Mouse (Mus musculus) spleen, embryonic (tissue): Measurements from ENCODE around the gene Pgm2.

Source experiments
- CTCF ChIA-PET: fragments of 350-600 bp; sonication (Branson Sonifier 250); formaldehyde crosslinking; loops from one replicate; lab custom pipeline; 2022; lab: Charles Lee

The Pgm2 gene

GRCm38 (mm10) chr5:64074455-64074854 is 18.3 kb upstream of the Pgm2 start:
- CTCF ChIA-PET = no interaction called here

GRCm38 (mm10) chr5:64075506-64075905 is 17.2 kb upstream of the Pgm2 start:
- CTCF ChIA-PET = interaction anchor here (0.7 to 0.8 kb wide), 2 partner anchors 143 to 214 kb away, joined by 3 to 4 read pairs; no protein-coding TSS in a partner anchor

DNA sequence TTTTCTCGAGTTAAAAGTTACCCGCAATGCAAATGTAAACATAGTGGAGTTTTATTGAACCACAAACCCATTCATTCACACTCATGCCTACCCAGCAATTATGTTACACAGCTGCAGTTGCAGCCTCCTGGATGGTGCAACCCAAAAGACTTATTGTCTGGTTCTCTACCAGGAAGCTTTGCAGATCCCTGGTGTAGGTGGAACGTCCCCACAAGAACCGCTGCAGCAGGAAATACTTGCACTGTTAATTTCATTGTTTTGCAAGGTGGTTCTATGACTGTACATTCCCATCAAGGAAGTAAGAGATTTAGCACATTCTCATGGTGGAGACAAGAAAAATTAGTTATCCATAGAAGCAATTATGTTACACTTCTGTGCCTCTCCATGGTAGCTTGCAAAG is 15.4 kb upstream of the Pgm2 start:
- CTCF ChIA-PET = no interaction called here

DNA sequence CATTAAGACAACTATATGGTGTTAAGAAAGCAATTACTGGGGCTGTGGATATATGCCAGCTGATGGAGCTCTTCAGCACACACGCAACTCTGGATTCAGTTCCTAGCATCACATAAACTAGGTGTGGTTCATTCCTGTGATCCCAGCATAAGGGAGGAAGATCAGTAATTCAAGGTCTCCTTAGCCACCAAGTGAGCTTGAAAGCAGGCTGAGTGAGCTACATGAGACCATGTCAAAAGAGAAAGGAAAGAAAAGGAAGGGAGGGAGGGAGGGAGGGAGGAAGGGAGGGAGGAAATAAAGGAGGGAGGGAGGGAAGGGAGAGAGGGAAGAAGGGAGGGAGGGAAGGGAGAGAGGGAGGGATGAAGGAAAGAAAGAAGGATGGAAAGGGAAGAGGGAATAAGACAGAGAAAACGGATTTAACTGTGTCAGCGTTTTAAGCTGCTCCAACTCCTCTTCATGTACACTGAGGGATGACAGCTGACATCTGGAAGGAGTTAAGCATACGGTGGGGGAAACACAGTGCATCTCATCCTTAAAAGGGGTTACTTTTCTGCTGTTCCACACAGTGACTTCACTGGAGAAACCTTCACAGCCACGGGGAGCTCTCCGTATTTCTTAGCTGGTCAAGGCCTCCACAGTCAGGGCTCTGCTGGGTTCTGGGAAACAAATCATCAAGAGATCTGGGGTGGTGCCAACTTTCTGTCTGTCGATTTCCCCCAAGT is 13.8 kb upstream of the Pgm2 start:
- CTCF ChIA-PET = interaction anchor here (0.6 kb wide), 1 partner anchor 16 kb away, joined by 6 read pairs; no protein-coding TSS in a partner anchor

GRCm38 (mm10) chr5:64079462-64079817 is 13.3 kb upstream of the Pgm2 start:
- CTCF ChIA-PET = no interaction called here

GRCm38 (mm10) chr5:64083447-64084359 is 9.0 kb upstream of the Pgm2 start:
- CTCF ChIA-PET = no interaction called here

DNA sequence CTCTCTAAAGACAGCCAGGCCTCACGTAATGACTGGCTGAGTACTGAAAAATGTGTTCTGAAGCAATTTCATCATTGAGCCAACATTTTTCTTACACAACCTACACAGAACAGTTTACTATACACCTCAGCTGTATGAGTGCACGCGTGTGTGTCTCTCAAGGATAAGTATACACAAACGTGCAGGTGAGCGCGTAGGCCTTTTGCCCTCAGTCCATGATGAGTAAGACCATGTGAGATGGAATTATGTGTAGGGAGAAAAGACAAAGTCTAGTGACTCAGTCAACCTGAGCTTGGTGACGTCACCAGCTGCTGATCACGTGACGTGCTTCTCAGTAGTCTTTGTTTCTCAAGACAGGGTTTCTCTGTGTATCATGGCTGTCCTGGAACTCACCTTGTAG is 7.3 kb upstream of the Pgm2 start:
- CTCF ChIA-PET = no interaction called here

DNA sequence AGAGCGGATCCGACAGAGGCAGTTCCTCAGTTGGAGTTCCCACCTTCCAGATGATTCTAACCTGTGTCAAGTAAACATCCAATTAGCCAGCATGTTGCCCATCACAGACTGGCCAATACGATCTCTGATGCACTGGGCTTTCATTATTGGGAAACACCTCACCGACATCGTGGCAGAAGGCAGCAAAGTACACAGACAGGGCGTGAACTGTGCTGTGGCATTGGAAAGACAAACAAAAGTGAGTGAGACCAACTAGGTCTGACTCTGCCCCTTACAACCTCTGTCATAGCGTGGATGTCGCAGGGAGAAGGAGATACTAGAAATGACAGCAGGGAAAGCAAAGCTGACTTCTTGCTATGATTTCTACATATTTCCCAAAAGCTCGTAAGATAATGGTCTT is 4.0 kb upstream of the Pgm2 start:
- CTCF ChIA-PET = interaction anchor here (0.7 kb wide), 1 partner anchor 179 kb away, joined by 5 read pairs; no protein-coding TSS in a partner anchor

DNA sequence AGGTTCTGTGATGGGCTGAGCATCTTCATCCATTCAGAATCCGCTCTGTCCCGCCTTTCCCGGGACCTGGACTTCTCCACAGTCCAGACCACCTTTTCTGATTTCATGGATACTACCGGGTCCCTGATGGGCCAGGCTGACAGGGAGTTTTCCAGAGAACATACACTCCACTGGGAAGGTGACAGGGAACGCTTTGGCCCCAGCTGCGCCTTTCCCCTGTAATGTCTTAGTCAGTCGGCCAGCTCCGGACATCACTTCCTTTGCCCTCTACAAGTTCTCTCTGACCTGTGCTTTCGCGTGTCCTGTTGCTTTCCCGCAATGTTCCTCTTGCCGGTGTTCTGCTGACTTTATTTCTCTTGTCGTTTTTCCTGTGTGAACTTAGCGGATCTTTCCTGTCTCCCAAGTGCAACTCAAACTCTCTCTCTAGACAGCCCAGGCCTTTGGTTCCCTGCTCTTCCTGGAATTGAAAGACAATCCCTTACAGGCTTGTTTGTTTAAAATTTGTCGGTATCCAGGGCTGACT is 660 bp downstream of the Pgm2 start:
- CTCF ChIA-PET = no interaction called here

GRCm38 (mm10) chr5:64095342-64095993 is 2.7 kb downstream of the Pgm2 start:
- CTCF ChIA-PET = no interaction called here

- CTCF ChIA-PET = interaction anchor here (0.7 kb wide), 1 partner anchor 53 kb away, joined by 3 read pairs; no protein-coding TSS in a partner anchor
Measured at GRCm38 (mm10) chr5:64101993-64102716, 9.4 kb downstream of the Pgm2 start.

- CTCF ChIA-PET = interaction anchor here (0.7 kb wide), 1 partner anchor 53 kb away, joined by 3 read pairs; no protein-coding TSS in a partner anchor
Measured at GRCm38 (mm10) chr5:64102717-64103075, 9.9 kb downstream of the Pgm2 start.

GRCm38 (mm10) chr5:64107596-64108289 is 15.0 kb downstream of the Pgm2 start:
- CTCF ChIA-PET = no interaction called here

DNA sequence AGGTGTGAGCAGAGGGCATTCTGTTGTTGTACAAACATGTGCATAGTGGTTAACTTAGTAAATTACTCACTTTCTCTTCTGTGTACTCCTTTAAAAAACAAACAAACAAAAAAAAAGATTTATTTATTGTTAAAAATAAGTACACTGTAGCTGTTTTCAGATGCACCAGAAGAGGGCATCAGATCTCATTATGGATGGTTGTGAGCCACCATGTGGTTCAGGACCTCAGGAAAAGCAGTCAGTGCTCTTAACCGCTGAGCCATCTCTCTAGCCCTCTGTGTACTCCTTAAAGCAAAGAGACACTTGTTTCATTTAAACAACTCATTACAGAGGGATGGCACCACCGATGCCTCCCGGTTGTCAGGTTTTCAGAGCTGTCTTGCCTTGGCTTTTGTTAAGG is 16.5 kb downstream of the Pgm2 start:
- CTCF ChIA-PET = no interaction called here

GRCm38 (mm10) chr5:64112360-64112759 is 19.6 kb downstream of the Pgm2 start:
- CTCF ChIA-PET = interaction anchor here (0.7 kb wide), 1 partner anchor 192 kb away, joined by 3 read pairs; no protein-coding TSS in a partner anchor

DNA sequence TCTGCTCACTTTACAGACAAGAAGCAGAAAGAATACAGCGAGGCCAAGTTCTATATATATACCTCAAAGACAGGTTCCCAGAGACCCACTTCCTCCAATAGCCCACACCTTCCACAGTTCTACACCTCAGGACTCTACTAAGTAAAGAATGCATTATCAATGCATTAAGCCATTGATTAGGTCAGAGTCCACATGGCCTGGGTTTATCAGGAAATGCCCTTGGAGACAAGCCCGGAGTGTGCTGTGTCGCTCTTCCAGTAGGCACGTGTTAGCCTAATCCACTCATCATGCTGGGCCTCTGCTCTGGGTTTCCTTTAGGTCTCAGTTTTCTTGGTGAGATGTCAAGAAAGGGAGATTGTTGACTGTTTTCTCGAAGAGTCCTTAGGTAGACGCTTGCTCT is 21.5 kb downstream of the Pgm2 start:
- CTCF ChIA-PET = no interaction called here

GRCm38 (mm10) chr5:64117191-64117590 is 24.4 kb downstream of the Pgm2 start:
- CTCF ChIA-PET = no interaction called here

- CTCF ChIA-PET = no interaction called here
Measured at GRCm38 (mm10) chr5:64125783-64126182, 33.0 kb downstream of the Pgm2 start.

DNA sequence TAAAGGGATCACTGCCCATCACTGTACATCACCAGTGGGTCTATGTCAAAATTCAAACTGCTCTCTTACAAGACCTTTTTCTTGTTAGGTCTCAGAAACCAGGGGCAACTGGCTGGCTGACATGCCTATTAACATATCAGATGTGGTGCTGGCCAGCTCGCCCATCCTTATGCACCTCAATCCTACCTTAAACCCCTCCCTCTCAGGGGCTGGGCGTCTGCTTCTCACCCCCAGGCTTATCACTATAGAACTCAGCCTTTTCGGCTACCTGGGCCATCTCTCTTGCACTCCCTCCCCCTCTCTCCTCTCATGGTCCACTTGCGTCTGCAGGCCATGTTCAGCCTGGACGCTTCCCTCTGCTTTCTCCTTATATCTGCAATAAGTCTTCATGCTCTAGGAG is 38.8 kb downstream of the Pgm2 start:
- CTCF ChIA-PET = no interaction called here

DNA sequence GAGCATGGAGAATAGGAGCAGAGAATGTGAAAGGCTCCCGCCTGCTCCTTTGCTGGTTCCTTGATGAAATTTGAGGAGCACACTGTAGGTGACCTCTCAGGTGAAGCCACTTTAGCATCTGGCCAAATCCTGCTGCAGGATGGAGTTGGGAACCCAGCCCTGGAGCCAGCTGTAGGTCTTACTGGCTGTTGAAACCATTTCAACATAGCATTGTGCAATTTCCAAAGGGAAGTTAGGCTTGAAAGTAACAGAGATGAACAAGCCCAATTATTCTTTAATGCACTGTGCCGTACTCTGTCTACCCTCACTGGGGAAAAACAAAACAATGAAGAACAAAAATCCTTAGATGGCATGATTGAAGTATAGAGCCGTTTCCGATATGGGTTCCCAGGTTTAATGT is 41.2 kb downstream of the Pgm2 start:
- CTCF ChIA-PET = no interaction called here
